Mouse (Mus musculus) ES-Bruce4 (cell line): ENCODE measurements around the gene Pigq.

Experiments used
- CTCF ChIP-seq: IDR thresholded peaks from one replicate; pipeline ENCODE4 v1.8.1; 2011; ENCODE audit warnings: low read depth, low read length
- POLR2A ChIP-seq: IDR thresholded peaks from one replicate; pipeline ENCODE4 v1.8.1; 2011; ENCODE audit warnings: low read length; ENCODE audit not compliant: insufficient read depth

DNA sequence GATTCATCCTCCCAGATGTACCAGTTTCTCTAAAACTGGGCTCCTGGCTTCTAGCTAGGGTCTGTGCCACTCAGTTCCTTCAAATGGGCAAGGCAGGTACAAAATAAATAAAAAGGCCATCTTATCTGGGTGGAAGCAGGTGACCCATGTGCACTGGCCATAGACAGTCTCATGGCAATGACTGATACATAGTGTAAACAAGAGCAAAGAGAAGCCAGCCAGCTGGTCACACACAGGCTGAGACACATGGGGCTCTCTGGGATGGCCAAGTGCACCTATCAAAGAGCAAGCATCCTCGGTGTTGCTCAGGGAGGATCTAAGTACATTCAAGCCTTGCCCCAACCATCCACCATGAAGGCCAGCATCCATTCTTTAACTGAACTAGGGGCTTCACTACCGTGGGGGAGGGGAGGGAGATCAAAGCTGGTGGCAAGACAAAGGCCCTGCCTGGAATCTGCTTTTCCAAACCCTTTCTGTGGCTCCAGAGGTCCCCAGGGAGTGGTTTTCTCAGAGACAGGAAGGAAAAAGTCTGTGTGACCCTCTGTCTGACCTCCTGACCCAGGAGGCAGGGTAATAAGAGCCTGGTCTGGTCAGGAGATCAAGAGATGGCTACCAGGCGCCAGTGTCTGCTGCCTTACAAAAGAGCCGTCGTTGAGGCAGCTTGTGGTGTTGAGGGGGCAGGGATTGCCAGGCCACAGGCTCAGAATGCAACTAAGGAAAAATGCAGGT, 63.7 kb downstream of the Pigq start:
- TF ChIP-seq POLR2A: no peak
- TF ChIP-seq CTCF: no peak
